Mouse (Mus musculus): ENCODE data around the gene Borcs7.

The Borcs7 gene

GRCm38 (mm10) chr19:46665474-46665873 is 24.2 kb upstream of the Borcs7 start:
- no peak for DNase-seq

GRCm38 (mm10) chr19:46667300-46667699 is 22.4 kb upstream of the Borcs7 start:
- no peak for DNase-seq

DNA sequence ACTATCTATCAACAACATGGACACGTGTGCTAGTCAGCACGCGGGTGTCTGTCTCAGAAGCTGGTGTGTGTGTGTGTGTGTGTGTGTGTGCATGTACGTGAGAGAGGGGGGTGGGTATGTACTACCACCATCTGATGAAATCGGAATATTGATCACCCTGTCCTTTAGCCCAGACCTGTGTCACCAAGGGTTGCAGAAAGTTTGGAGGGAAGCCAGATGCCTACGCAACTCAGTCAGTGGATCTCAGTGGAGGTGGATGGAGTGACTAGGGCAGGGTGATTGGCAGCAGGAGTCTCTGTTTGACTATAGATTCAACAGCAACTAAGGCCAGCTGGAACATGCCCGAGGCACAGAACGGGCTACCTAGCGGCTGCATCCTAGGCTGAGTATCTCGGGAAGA is 21.4 kb upstream of the Borcs7 start:
- DNase-seq = no peak

GRCm38 (mm10) chr19:46669802-46670201 is 19.9 kb upstream of the Borcs7 start:
- no peak for DNase-seq

DNA sequence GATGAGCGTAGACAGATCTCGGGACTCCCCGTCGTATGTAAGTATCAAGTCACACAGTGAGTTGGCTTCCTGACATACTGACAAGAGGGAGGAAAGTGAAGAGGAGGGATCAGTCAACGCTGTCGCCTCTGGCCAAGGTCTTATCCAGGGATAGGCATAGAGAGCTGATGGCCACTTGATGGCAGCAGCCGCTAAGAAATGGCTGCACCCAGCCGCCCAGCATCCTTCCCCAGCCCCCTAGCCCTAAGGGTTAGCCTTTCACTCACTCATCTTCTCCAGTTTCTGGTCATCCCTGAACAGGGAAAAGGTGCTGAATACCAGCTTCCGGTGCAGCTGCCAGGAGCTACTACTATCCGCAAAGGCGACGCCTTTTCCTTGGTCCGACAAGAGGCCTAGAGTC is 19.0 kb upstream of the Borcs7 start:
- peak; percentile 58 for DNase-seq

- no peak for DNase-seq
Measured at GRCm38 (mm10) chr19:46672766-46673418, 16.8 kb upstream of the Borcs7 start, which contains the start of gene Cyp17a1. Gene Cyp17a1, minus strand, starts transcription at chr19:46673172.

DNA sequence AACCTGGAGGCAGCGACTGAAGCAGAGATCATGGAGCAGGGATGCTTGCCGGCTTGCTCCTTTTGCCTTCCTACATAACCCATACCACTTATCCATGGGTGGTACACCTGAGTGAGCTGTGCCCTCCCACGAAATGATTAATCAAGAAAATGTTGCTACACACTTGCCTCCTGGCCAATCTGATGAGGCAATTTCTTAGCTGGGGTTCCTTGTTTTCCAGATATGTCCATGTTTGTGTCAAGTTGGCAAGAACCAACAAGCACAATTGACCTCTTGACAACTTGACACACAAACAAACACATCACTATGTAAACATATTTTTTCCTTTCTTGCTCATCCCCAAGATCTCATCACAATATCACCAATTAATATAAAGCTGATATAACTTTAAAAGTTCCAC is 14.1 kb upstream of the Borcs7 start:
- DNase-seq = no peak

DNA sequence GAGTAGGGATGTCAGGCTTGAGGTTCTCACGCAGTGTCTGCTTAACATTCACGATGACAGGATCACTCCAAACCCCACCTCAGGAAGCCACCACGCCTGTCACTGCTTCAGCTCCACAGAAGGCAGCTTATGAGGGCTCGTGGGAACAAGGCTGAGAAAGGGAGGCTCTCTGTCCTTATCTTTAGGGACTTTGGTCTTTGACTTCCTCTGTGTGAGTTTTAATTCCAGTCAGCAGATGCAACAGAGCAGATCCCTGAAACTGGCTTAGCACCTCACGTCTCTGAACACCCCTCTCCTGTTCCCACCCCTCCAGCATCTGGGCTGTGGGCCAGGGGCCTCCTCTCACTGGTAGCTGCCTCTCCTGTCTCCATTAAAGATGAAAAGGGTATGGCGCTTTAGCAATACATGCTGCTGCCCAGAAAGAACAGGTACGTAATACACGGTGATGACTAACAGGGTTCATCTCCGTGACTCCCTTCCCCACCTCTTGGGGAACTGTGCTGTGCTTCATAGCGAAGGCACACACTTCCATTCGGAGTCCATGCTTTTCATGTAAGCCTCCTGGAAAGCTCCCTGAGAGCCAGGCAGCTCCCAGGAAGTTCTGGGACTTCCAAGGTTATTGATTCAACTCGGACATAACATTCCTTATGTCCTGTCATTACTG is 9.9 kb upstream of the Borcs7 start:
- no peak for DNase-seq

GRCm38 (mm10) chr19:46690387-46690786 is 681 bp downstream of the Borcs7 start:
- no peak for DNase-seq

DNA sequence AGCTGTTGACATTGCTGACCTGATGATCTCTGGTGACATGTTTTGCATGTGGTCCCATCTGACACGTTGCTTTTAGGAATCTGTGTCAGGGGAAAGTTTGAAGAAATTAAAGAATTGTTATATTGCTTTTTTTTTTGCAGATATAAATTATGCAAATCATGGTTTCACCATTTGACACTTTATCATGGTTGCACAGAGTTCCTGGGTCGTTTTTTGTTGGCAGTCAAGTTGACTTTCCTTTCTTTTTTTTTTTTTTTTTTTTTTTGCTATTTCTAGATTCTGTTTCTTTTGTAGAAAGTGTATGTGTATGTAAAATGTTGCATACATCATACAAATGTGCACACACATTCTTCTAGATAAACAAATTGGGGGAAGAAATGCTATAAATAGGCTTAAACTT is 1.4 kb downstream of the Borcs7 start:
- DNase-seq = no peak

DNA sequence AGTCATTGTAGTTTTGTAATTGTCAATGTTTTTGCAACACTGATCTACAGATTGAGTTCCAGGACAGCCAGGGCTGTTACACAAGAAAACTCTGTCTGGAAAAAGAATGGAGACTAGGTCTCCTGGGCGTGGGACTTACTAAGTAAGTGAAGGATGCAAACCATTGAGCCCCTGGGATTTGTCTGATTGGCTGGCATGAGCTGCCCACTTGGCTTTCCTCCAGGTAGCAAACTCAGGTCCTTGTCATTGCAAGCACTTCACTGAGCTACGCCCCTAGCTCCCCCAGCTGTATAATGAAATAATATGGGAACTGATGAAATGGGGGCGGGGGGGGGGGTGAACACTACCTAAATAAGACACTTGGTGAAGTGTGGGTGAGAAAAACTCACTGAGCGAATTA is 3.4 kb downstream of the Borcs7 start:
- DNase-seq = no peak

GRCm38 (mm10) chr19:46696482-46696881 is 6.8 kb downstream of the Borcs7 start:
- DNase-seq = no peak

GRCm38 (mm10) chr19:46696943-46697342 is 7.2 kb downstream of the Borcs7 start:
- no peak for DNase-seq

DNA sequence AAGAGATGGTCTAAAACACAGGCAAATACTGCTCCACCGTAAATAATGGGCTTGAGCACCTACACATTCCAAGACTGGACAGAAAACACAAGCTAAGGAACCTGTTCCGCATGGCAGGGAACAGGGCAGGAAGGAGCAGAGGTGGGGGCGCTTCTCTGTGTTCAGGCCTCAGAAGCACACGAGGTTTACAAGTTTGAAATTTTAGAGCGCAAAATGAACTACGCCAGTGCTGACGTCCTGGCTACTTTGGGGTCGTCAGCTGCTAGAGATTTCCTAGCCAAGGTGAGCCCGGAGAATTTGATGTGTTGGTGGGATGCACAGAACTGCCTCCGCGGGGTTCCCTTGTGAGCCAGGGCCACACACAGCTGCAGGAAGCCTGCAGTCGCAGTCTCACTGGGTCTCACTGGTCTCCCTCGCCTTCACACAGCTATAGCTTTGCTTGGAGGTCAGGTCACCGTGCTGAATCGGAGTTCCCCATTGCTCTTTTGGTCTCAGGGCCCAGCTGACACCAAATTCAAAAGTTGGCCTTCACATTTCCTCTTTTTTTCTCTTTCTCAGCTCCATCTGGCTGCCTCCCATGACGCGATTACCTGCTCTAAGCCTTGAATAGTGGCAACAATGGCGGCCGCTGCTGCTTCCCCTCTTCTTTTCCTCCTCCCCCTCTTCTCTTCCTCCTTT is 8.3 kb downstream of the Borcs7 start:
- DNase-seq = no peak

DNA sequence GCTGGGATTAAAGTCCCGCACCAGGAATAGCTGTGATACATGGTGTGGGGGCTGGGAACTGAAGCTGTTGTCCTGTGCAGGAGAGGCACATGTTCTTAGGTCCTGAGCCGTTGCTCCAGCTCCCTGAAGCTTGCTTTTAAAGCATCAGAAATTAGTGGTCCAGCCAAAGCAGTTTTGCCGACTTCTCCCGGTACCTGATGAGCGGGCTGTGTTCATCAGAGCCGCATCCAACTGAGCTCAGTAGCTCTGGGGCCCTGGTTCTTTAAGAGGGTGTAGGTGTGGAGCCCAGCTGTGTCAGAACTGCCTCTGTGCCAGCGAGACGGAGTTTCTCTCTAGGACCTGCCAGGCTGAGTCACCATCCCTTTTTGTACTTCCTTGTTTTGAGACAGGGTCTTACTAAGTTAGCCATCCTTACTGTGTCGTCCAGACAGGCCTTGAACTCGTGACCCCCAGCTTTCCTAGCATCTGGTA is 9.3 kb downstream of the Borcs7 start:
- DNase-seq = no peak

- DNase-seq = peak; percentile 59
Measured at GRCm38 (mm10) chr19:46701156-46701555, 11.4 kb downstream of the Borcs7 start.

DNA sequence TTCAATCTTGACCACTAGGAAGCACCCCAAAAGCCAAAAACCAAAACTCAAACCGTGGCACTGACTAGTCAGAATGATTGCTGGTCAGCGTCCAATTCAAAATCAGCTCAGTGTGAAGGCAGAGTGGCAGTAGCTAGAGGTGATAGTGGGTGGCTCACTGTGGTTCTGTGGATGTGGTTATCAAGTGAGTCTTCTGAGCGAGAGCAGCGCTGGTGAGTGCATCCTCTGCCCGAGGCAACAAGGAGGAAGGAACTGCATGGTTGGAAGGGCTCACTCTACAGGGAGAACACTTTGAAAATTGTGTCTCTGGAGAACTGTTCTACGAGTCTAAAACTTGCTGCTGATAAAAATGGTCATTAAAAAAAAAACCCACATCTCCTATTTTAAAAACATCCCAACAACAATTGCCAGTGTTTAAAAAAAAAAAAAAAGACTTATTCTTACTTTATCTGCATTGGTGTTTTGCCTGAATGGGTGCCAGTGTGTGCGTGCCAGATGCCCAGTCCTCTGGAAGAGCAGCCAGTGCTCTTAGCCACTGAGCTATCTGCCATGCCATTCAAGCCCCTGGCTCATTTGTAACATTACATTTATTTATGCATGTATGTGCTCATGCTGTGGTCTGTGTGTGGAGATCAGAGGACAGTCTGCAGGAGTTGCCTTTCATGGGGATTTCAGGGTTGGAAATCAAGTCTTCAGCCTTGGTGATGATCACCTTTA is 16.2 kb downstream of the Borcs7 start:
- DNase-seq = no peak

GRCm38 (mm10) chr19:46706540-46707295 is 17.0 kb downstream of the Borcs7 start:
- peak; percentile 34 for DNase-seq

DNA sequence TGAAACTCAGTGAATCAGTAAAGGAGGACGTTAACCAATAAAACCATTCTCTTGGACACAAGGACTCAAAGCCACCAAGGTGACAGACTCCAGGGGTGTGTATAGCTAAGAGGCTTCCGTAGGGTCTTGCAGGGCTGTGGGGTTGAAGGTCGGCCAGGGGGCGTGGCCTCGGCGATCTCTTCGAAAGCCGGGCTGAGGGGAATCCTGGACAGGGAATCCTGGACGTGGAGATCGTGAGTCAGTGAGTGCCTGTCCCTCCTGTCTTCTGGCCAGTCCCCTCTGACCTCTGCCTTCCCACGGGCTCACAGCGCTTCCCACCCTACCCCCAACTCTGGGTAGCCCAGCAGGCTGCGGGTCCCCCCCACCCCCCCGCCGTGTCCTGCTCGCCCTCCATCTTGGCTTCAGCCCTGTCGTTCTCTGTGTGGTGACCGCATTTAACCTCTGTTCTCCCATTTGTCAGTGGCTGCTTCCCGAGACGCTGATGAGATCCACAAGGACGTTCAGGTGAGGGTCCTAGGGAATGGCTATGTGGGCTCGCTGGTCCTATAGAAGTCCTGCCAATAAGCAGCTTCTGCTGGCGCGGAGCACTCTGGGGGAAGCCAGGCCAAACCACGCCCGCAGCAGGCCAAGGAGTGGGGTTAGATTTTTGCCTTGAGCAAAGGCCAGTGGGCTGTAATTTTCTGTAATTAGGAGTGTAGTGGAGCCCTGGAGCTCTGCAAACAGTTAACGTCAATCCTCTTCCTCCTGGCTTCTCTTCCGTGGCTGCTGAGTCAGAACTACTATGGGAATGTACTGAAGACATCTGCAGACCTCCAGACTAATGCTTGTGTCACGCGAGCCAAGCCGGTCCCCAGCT is 17.8 kb downstream of the Borcs7 start, which contains the start of gene As3mt:
TSS of gene As3mt (plus strand) at position 163 of the 856 bp plus-strand sequence.
- peak; percentile 91 for DNase-seq

GRCm38 (mm10) chr19:46710614-46711013 is 20.9 kb downstream of the Borcs7 start:
- DNase-seq = no peak

- DNase-seq = peak; percentile 39
Measured at GRCm38 (mm10) chr19:46714234-46714633, 24.5 kb downstream of the Borcs7 start.

Data from kidney, adult 9 months (tissue).